14 mouse cellular contexts compared by ENCODE assay signal in genomic region chr1:127933405-127933804, GRCm38 (mm10).
"Had no signal": no experiment of that assay in that cellular context is flagged by ENCODE, and none has a peak within 500 bp of the region (broad histone marks: within the 10 kb centered on the region; RNA-seq: fewer than 3 reads in every experiment).

No protein-coding gene starts in this region.

- DNase-seq: kidney, postnatal 10 days; kidney, postnatal 4 days; lung, embryonic 14.5 days; lung, postnatal 10 days; lung, postnatal 4 days; midbrain, embryonic 14.5 days; retina, postnatal 1 day; right cerebral cortex, postnatal 4 days; spleen, adult 18-20 months; thymus, postnatal 36 days had no signal

- H3K4me1 ChIP-seq: limb, embryonic 15.5 days; midbrain, embryonic 10.5 days had no signal

- ATAC-seq: inflammation-experienced regulatory T-cells, adult 6 months had no signal

- H3K4me3 ChIP-seq: limb, embryonic 15.5 days; midbrain, embryonic 10.5 days; myocyte had no signal

- H3K9ac ChIP-seq: limb, embryonic 15.5 days; lung, embryonic 14.5 days had no signal

- H3K9me3 ChIP-seq: limb, embryonic 15.5 days; midbrain, embryonic 10.5 days had no signal

- H3K27ac ChIP-seq: limb, embryonic 15.5 days; midbrain, embryonic 10.5 days had no signal

- H3K27me3 ChIP-seq: limb, embryonic 15.5 days had no signal

- H3K4me2 ChIP-seq: limb, embryonic 15.5 days; lung, embryonic 14.5 days had no signal
